Mouse (Mus musculus) MEL (cell line): ENCODE data around the gene Babam2.

Source experiments
- CHD1 ChIP-seq: IDR thresholded peaks from 2 replicates; pipeline ENCODE4 v1.6.1; 2012; ENCODE audit warnings: low read depth, mild to moderate bottlenecking, inconsistent platforms, low read length, improper control_type of control experiment
- CTCF ChIP-seq, 3 experiments: IDR thresholded peaks in 2 of 3; conservative IDR thresholded peaks in 1 of 3; 2 replicates each; pipeline ENCODE4 v1.5.1; 2011 to 2012; ENCODE audit warnings: low read length in 3 of 3, low read depth in 2 of 3, mild to moderate bottlenecking in 2 of 3, improper control_type of control experiment in 1 of 3, inconsistent platforms in 1 of 3, mixed read lengths in 1 of 3, moderate library complexity in 1 of 3; ENCODE audit not compliant: control insufficient read depth in 1 of 3, insufficient read depth in 1 of 3, poor library complexity in 1 of 3, severe bottlenecking in 1 of 3
- ELF1 ChIP-seq: IDR thresholded peaks from 2 replicates; pipeline ENCODE4 v1.6.1; 2014; ENCODE audit warnings: low read depth, mild to moderate bottlenecking, inconsistent platforms, low read length, improper control_type of control experiment, moderate library complexity
- MAFK ChIP-seq: IDR thresholded peaks from 2 replicates; pipeline ENCODE4 v1.6.1; 2011; ENCODE audit warnings: low read depth, mild to moderate bottlenecking, low read length, improper control_type of control experiment, borderline replicate concordance
- MAX ChIP-seq: IDR thresholded peaks from 2 replicates; pipeline ENCODE4 v1.6.1; 2011; ENCODE audit warnings: low read length, improper control_type of control experiment
- MEF2A ChIP-seq: IDR thresholded peaks from 2 replicates; pipeline ENCODE4 v1.6.1; 2014; ENCODE audit warnings: low read depth, mild to moderate bottlenecking, inconsistent platforms, low read length, improper control_type of control experiment; ENCODE audit not compliant: poor library complexity, insufficient replicate concordance, severe bottlenecking; ENCODE audit errors: extremely low read depth
- MYB ChIP-seq: IDR thresholded peaks from 2 replicates; pipeline ENCODE4 v1.6.1; 2011; ENCODE audit warnings: mild to moderate bottlenecking, low read depth, low read length, improper control_type of control experiment
- POLR2A ChIP-seq, 2 experiments: IDR thresholded peaks; 2 replicates each; pipeline ENCODE4 v1.6.1; 2011 to 2012; ENCODE audit warnings: low read length in 2 of 2, mild to moderate bottlenecking in 2 of 2, control low read depth in 1 of 2, improper control_type of control experiment in 1 of 2, low read depth in 1 of 2, moderate library complexity in 1 of 2; ENCODE audit not compliant: control insufficient read depth in 1 of 2, insufficient read depth in 1 of 2, poor library complexity in 1 of 2
- POLR2AphosphoS2 ChIP-seq: IDR thresholded peaks from 2 replicates; pipeline ENCODE4 v1.6.1; 2011; ENCODE audit warnings: low read length, improper control_type of control experiment
- TCF12 ChIP-seq: IDR thresholded peaks from 2 replicates; pipeline ENCODE4 v1.6.1; 2014; ENCODE audit warnings: low read depth, mild to moderate bottlenecking, inconsistent platforms, low read length, improper control_type of control experiment, moderate library complexity
- ZNF384 ChIP-seq: IDR thresholded peaks from 2 replicates; pipeline ENCODE4 v1.6.1; 2012; ENCODE audit warnings: low read depth, mild to moderate bottlenecking, inconsistent platforms, low read length, improper control_type of control experiment

DNA sequence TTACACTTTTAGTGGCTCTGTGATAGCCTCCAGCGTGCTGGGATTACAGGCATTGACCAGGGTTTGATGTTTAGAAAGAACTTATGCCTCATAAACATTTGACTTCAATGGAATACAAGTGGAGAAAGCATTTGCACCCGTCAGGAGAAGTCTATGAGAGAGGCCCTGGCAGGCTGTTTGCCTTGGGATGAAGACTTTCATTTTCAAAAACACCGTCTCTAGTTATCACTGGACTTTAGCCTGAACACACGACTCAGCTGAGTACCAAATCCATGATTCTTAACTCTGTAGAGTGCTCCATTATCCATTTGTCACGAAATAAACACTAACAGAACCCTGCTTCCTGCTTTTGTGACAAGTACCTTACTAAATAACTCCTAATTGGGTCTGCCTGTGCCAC is 27.5 kb upstream of the Babam2 start:
- TF ChIP-seq MAFK, result no peak
- TF ChIP-seq POLR2AphosphoS2, result no peak
- no peak for TF ChIP-seq MAX
- TF ChIP-seq MYB, result no peak
- TF ChIP-seq TCF12, result no peak
- TF ChIP-seq CTCF (IDR thresholded peaks at IDR 0.05 in 2 of 3, conservative IDR thresholded peaks at IDR 0.05 in 1 of 3; ENCODE audit: control insufficient read depth in 1 of 3, insufficient read depth in 1 of 3, low read depth in 2 of 3, low read length in 3 of 3, poor library complexity in 1 of 3, severe bottlenecking in 1 of 3), result no peak
- TF ChIP-seq POLR2A (IDR thresholded peaks at IDR 0.05; ENCODE audit: control insufficient read depth in 1 of 2, insufficient read depth in 1 of 2, low read depth in 1 of 2, low read length in 2 of 2, poor library complexity in 1 of 2), result no peak
- TF ChIP-seq CHD1, result no peak
- no peak for TF ChIP-seq ZNF384
- no peak for TF ChIP-seq MEF2A
- no peak for TF ChIP-seq ELF1
